Mouse (Mus musculus) liver, embryonic 14.5 days (tissue): ENCODE results near the gene Mb.
A peak's percentile ranks its signal among the peaks of the same experiment; 100 is the strongest.

Experiments
- CTCF ChIP-seq: IDR thresholded peaks from 2 replicates; pipeline ENCODE4 v1.5.1; 2016; ENCODE audit warnings: antibody characterized with exemption, low read depth, control low read depth
- EP300 ChIP-seq: IDR thresholded peaks from 2 replicates; pipeline ENCODE4 v1.6.1; 2016; ENCODE audit warnings: antibody characterized with exemption, low read depth

DNA sequence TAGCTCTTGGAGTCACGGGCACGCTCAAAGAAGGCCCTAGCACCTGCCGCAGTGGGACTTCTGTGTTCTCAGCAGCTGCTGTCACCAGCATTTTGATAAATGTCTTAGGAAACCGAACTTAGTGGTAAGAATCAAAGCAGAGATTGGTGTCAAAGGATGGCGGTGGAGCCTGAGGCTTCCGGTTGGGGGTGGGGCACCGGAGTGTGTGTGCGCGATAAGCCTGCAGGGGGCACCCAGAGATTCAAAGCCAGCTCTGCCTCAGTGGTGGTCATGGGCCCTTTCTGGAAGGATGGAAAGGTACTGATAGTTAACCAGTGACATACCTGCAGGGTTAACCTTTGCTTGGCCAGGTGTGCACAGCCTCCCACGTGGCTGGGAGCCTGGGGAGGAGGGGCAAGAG, 21.0 kb upstream of the Mb start:
- peak; percentile 59 for TF ChIP-seq CTCF
- no peak for TF ChIP-seq EP300
